Mouse (Mus musculus): ENCODE results near the gene Prnd. TPM values are rescaled to one million over a fixed set of nuclear protein-coding genes. Genes with fewer than 3 reads are reported as not detected.

Gene Prnd
- total RNA-seq (2021), result 1 to 10 TPM in 1 of 2 experiments, not detected in 1; 1.7 TPM
- long read RNA-seq, experiment 1, partial matches to known transcripts, result 1 of 4 reads
- long read RNA-seq, experiment 1, other reads (novel, unspliced or antisense), result 1 of 4 reads
- long read RNA-seq, experiment 2, result 0 reads

- peak; percentile 6 to 23 for DNase-seq
These were observed at the start of gene Prnd for GRCm38 (mm10) chr2:131950598-131951095. Prnd (plus strand) TSS chr2:131950861.

GRCm38 (mm10) chr2:131902423-131902822 is 48.2 kb upstream of the Prnd start:
- no peak for DNase-seq

- DNase-seq, result peak; percentile 77 to 87
These were observed 47.8 kb upstream of the Prnd start for GRCm38 (mm10) chr2:131902867-131903266.

GRCm38 (mm10) chr2:131905025-131905424 is 45.6 kb upstream of the Prnd start:
- peak in 1 of 2 experiments; percentile 31 for DNase-seq

- no peak for DNase-seq
These were observed 44.9 kb upstream of the Prnd start for GRCm38 (mm10) chr2:131905776-131906175.

GRCm38 (mm10) chr2:131906266-131906665 is 44.4 kb upstream of the Prnd start:
- no peak for DNase-seq

- peak; percentile 49 to 51 for DNase-seq
These were observed 43.8 kb upstream of the Prnd start for GRCm38 (mm10) chr2:131906846-131907245.

GRCm38 (mm10) chr2:131907311-131907710 is 43.4 kb upstream of the Prnd start:
- DNase-seq, result no peak

- peak; percentile 56 to 63 for DNase-seq
These were observed 42.3 kb upstream of the Prnd start for GRCm38 (mm10) chr2:131908351-131908861.

GRCm38 (mm10) chr2:131908906-131909305 is 41.8 kb upstream of the Prnd start:
- DNase-seq, result no peak

GRCm38 (mm10) chr2:131909683-131910572 is 40.7 kb upstream of the Prnd start, which contains the start of the genes Prnp and Prn:
Prnp (plus strand) TSS chr2:131909928.
Prn (plus strand) TSS chr2:131909957.
- DNase-seq, result peak; percentile 93 to 94

GRCm38 (mm10) chr2:131910847-131911246 is 39.8 kb upstream of the Prnd start:
- DNase-seq, result no peak

GRCm38 (mm10) chr2:131911341-131911740 is 39.3 kb upstream of the Prnd start:
- DNase-seq, result no peak

- no peak for DNase-seq
These were observed 38.0 kb upstream of the Prnd start for GRCm38 (mm10) chr2:131912526-131913258.

GRCm38 (mm10) chr2:131932275-131932902 is 18.3 kb upstream of the Prnd start:
- no peak for DNase-seq

- no peak for DNase-seq
These were observed 17.6 kb upstream of the Prnd start for GRCm38 (mm10) chr2:131933013-131933412.

GRCm38 (mm10) chr2:131933598-131933997 is 17.1 kb upstream of the Prnd start:
- DNase-seq, result peak in 1 of 2 experiments; percentile 47

- no peak for DNase-seq
These were observed 16.4 kb upstream of the Prnd start for GRCm38 (mm10) chr2:131934243-131934642.

- peak; percentile 54 to 67 for DNase-seq
These were observed 15.1 kb upstream of the Prnd start for GRCm38 (mm10) chr2:131935390-131936105.

- DNase-seq, result no peak
These were observed 14.3 kb upstream of the Prnd start for GRCm38 (mm10) chr2:131936410-131936809.
